Mouse (Mus musculus) frontal cortex, postnatal 36 days (tissue): Measurements from ENCODE around the gene Gria4.
"Not testable (repeated sequence)": the region's sequence is repeated elsewhere in the genome, so short reads cannot be mapped to it uniquely, and the experiment has no call there.

Experiments
- DNase-seq, 2 experiments: peaks; one replicate each; pipeline ENCODE4 v3.0.0; 2022; ENCODE audit warnings: low spot score in 2 of 2

The Gria4 gene

DNA sequence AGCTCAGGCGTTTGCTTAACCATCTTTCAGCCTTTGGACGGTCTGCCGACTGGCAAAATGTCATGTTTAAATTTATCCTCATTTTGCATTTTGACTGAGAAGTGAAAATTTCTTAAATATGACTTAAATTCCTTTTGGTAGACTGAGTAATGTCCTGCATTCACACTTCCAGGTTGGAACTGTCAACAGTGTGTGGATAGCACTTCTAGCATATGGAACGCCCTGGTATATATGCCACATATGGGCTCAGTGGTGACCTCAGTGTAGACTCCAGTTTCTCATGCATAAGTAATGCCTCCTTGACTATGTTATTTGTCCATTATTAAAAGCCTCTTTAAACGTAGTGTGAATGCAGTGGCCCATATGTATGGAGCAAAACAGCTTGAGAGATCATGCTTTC lies 222.4 kb downstream of the Gria4 start:
- peak; percentile 29 to 60 for DNase-seq

DNA sequence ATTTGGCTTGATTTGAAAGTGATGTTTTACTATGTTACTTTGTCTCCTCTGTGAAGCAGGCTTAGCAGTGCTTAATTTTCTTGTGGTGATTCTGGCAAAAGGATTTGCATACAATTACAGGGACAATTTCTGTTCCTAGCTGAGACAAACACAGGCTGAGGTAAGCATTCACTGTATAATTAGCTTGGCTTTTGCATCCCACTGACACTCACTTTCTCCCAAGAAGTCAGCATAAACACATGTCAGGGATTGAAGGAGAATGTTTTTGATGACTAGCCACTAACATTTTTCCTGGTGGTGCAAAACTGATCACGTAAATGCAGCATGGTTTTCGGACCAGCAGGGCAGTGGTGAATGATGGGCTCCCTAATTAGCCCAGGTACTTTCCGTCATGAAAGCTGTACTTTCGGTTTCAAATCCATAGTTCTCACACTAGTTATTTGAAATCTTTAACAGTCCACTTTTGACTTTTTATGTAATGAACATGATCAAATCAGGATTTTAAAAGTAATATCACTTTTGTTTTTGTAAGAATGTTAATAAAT lies 240.5 kb downstream of the Gria4 start:
- no peak for DNase-seq

- no peak for DNase-seq
Measured at GRCm38 (mm10) chr9:4539218-4539617, 256.8 kb downstream of the Gria4 start.

DNA sequence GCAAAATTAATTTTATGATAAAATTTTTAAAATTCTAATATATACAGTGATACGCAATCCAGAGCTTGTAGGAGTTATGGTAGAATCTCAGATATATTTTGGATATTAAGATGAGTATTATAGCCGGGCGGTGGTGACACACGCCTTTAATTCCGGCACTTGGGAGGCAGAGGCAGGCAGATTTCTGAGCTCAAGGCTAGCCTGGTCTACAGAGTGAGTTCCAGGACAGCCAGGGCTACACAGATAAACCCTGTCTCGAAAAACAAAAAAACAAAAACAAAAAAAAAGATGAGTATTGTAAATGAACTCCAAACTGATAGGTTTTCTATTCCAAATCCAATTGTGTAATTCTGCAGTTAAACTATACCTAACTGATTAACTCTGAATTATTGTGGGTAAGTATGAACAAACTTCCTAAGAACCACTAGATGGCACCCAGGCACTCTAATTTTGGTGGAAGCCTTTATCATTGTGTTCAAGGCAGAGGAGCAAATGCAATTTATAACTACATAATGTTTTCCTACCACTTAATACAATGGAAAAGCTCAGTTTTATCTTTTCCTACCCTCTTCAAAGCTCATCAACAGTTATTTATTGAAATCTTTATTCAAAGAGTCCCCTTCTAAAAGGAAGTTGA lies 259.4 kb downstream of the Gria4 start:
- DNase-seq = no peak

- peak in 1 of 2 experiments; percentile 41 for DNase-seq
Measured at GRCm38 (mm10) chr9:4514563-4514885, 281.5 kb downstream of the Gria4 start.

GRCm38 (mm10) chr9:4513796-4514562 lies 282.1 kb downstream of the Gria4 start:
- DNase-seq = peak in 1 of 2 experiments; percentile 19

GRCm38 (mm10) chr9:4506086-4506485 lies 289.9 kb downstream of the Gria4 start:
- DNase-seq = no peak

DNA sequence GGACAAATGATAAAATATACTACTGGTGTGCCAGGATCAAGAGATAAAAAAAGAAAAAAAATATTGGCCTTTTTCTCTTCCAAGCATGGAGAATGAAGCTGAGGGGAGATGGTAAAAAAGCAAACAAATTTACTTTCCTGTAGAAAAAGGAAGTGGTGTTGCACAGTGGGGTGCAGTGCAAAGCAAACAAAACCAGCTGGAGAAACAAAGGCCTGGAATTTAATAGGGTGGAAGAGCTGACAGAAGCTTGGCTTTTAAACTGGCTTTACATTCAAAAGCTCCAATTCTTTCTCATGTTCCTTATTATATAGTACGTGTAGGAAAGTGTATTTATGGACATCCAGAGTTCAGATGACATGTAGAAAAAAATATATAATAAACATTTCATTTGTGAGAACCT lies 290.9 kb downstream of the Gria4 start:
- DNase-seq = no peak

- no peak for DNase-seq
Measured at GRCm38 (mm10) chr9:4486428-4486827, 309.6 kb downstream of the Gria4 start.

GRCm38 (mm10) chr9:4484502-4484901 lies 311.5 kb downstream of the Gria4 start:
- no peak for DNase-seq

GRCm38 (mm10) chr9:4470791-4471190 lies 325.2 kb downstream of the Gria4 start:
- no peak for DNase-seq

GRCm38 (mm10) chr9:4459456-4460070 lies 336.5 kb downstream of the Gria4 start:
- no peak for DNase-seq

- no peak for DNase-seq
Measured at GRCm38 (mm10) chr9:4458193-4458592, 337.8 kb downstream of the Gria4 start.

- DNase-seq = no peak
Measured at GRCm38 (mm10) chr9:4457644-4458043, 338.4 kb downstream of the Gria4 start.

DNA sequence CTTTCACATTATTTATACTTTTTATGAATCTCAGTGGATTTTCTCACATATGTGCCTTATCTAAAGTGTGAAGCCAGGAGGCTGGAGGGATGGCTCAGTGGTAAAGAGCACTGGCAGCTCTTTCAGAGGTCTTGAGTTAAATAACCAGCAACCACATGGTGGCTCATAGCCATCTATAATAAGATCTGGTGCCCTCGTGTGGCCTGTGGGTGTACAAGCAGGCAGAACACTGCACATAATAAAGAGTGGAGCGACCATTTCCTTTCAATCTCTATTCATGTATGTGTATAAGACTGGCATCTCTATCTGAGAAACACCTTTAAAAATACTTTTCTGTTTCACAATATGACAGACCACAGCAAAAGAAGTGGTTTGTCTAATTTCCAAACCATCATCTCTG lies 353.1 kb downstream of the Gria4 start:
- no peak for DNase-seq

GRCm38 (mm10) chr9:4400801-4401200 lies 395.2 kb downstream of the Gria4 start:
- not testable (repeated sequence) for DNase-seq

DNA sequence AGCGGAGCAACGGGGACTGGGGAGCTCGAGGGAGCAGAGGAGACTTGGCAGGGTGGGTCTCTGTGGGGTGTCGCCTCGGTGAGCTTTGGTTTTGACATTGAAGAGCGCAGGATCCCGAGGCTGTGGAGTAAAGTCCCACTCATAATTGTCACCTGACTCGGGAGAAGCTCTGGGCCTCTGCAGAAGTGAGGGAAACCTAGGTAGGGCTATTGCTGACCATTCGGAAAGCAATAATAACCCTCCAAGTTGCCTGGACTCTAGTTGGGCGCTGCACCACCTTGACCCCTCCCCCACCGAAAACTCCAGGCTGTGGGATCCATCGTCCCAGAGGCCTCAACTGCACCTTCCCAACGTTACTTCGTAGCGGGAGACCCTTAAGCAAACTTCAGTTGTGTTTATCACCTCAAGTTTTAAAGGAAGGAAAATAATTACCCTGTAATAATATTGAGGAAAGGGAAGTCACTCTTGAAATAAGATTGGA lies 419.4 kb downstream of the Gria4 start:
- DNase-seq = no peak

DNA sequence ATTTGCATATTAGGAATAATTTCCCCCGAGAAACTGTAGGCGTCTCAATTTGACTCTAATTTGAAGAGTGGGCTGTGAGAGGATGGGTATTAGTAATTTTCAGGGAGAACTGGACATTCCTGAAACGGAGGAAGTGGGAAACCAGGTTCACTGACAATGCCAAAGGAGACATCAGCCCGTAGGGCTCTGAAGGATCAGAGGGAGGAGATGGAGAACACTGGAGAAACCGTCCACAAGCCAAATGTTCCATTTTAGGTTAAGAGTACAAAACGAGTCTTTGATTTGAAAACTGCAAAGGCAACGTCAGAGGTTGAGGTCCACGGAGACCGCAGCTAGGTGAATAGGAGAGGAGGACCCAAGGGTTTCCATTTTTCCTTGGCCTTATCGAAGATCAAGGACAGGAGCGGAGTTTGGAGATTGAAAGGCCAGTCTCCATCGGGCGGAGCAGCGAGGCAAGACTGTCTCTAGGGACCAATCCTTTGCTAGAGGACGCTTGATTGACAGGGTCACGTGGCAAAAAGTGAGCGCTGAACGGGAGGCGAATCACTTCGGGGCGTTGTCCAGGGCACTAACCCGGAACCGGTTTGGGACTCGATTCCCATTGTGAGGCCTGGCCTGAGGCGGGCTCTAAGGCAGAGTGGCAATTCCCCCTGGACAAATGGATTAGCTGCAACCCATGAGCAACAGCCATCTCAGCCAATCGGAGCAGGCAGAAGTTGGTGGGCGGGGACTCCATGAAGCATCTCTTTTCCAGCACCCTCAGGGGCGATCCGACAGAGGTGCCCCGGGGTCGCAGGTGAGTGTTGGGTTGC lies 420.0 kb downstream of the Gria4 start, which contains the start of gene Msantd4:
Gene Msantd4, plus strand, starts transcription at position 735 of the 812 bp plus-strand sequence.
- DNase-seq = peak; percentile 98 to 99
